Mouse (Mus musculus): ENCODE results near the gene Rps6kb2. TPM values are rescaled to one million over a fixed set of nuclear protein-coding genes. Genes with fewer than 3 reads are reported as not detected.

Rps6kb2 gene
- polyA plus RNA-seq, 1 experiment from 2014 or later, result 68.2 TPM

DNA sequence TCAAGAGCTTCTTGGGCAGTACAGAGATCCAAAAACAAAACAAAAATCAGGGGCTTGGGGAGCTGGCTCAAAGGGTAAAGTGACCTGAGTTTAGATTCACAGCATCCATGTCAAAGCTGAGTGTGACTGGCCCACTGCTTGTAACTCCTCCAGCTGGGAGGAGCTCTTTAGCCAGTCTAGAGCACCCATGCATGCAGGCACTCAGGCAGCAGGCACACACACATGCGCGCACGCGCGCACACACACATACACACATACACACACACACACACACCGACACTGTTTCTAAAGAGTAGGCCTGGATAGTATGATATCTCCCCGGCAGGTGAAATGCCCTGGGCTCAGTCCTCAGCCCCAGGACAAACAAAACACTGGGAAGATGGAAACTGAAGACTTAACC lies 46.1 kb downstream of the Rps6kb2 start:
- no peak for ATAC-seq (ENCODE audit: low FRiP score)
- Histone ChIP-seq H3K9ac (no peak overlapping the region), H3K36me3 (peaks cover 56% of the 10 kb centered on the region)

GRCm38 (mm10) chr19:4115816-4116215 lies 47.3 kb downstream of the Rps6kb2 start:
- 83% methylated on average over 11 of the region's 11 CpGs for WGBS
- Histone ChIP-seq H3K4me1 (peaks cover 9% of the 10 kb centered on the region), H3K36me3 (peaks cover 65% of the 10 kb centered on the region), H3K27me3 (no peaks in the 10 kb centered on the region), H3K4me3 (no peak overlapping the region), H3K27ac (no peak overlapping the region), H3K9me3 (replicated peaks) (no peaks in the 10 kb centered on the region), H3K9ac (no peak overlapping the region), H3K4me2 (replicated peaks) (no peak overlapping the region)
- no peak for ATAC-seq (ENCODE audit: low FRiP score)

More for the DNA sequence above, 46.1 kb downstream of the Rps6kb2 start:
- H3K4me3 ChIP-seq, result no peak overlapping the region
- 98% methylated on average over 7 of the region's 7 CpGs for WGBS
- peaks cover 11% of the 10 kb centered on the region for H3K4me1 ChIP-seq
- H3K4me2 ChIP-seq (replicated peaks), result no peak overlapping the region
- no peaks in the 10 kb centered on the region for H3K27me3 ChIP-seq
- H3K27ac ChIP-seq, result no peak overlapping the region
- no peaks in the 10 kb centered on the region for H3K9me3 ChIP-seq (replicated peaks)

GRCm38 (mm10) chr19:4115144-4115543 lies 48.0 kb downstream of the Rps6kb2 start:
- peaks cover 65% of the 10 kb centered on the region for H3K36me3 ChIP-seq
- peaks cover 2% of the 10 kb centered on the region for H3K4me1 ChIP-seq
- H3K27ac ChIP-seq, result no peak overlapping the region
- H3K4me3 ChIP-seq, result no peak overlapping the region
- no peak overlapping the region for H3K9ac ChIP-seq
- no peaks in the 10 kb centered on the region for H3K9me3 ChIP-seq (replicated peaks)
- WGBS, result 95% methylated on average over 10 of the region's 10 CpGs
- no peak for ATAC-seq (ENCODE audit: low FRiP score)
- H3K4me2 ChIP-seq (replicated peaks), result no peak overlapping the region
- H3K27me3 ChIP-seq, result no peaks in the 10 kb centered on the region

GRCm38 (mm10) chr19:4114551-4114950 lies 48.6 kb downstream of the Rps6kb2 start:
- H3K4me2 ChIP-seq (replicated peaks), result no peak overlapping the region
- no peaks in the 10 kb centered on the region for H3K27me3 ChIP-seq
- ATAC-seq (ENCODE audit: low FRiP score), result no peak
- H3K9me3 ChIP-seq (replicated peaks), result no peaks in the 10 kb centered on the region
- WGBS, result 94% methylated on average over 10 of the region's 10 CpGs
- no peak overlapping the region for H3K4me3 ChIP-seq
- H3K9ac ChIP-seq, result no peak overlapping the region
- peaks cover 65% of the 10 kb centered on the region for H3K36me3 ChIP-seq
- no peaks in the 10 kb centered on the region for H3K4me1 ChIP-seq
- H3K27ac ChIP-seq, result no peak overlapping the region

- H3K27ac ChIP-seq, result no peak overlapping the region
- 69% methylated on average over 5 of the region's 5 CpGs for WGBS
- H3K4me3 ChIP-seq, result no peak overlapping the region
- H3K9ac ChIP-seq, result no peak overlapping the region
- no peaks in the 10 kb centered on the region for H3K27me3 ChIP-seq
- H3K4me1 ChIP-seq, result no peaks in the 10 kb centered on the region
- H3K36me3 ChIP-seq, result peaks cover 65% of the 10 kb centered on the region
- H3K4me2 ChIP-seq (replicated peaks), result no peak overlapping the region
- no peaks in the 10 kb centered on the region for H3K9me3 ChIP-seq (replicated peaks)
- ATAC-seq (ENCODE audit: low FRiP score), result no peak
These were observed 49.3 kb downstream of the Rps6kb2 start for GRCm38 (mm10) chr19:4113806-4114230.

DNA sequence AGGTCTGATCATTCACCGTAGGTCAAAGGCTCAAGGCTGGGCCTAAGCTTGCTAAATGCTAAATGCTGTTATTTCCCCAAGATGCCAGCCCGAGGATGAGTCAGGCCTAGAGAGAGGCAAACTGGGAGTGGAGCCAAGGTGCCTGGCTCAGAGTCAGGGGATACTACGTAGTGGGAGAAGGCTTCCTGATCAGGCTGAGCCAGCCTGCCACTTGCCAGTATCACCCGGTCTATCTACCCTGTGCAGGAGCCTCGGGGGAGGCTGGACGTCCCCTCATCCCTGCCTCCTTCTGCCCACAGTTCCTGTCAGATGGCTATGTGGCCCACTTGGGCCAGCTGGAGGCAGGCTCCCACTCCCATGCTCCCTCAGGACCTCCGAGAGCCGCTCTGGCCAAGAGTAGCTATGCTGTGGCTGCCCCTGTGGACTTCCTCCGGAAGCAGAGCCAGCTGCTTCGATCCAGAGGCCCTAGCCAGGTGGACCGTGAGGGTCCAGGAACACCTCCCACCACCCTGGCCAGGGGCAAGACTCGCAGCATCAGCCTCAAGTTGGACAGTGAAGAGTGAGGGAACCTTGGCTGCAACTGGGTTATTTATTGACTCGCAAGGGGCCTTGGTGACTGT lies 49.9 kb downstream of the Rps6kb2 start:
- Histone ChIP-seq H3K9ac (no peak overlapping the region), H3K27me3 (no peaks in the 10 kb centered on the region), H3K36me3 (peaks cover 69% of the 10 kb centered on the region), H3K4me1 (no peaks in the 10 kb centered on the region), H3K4me3 (no peak overlapping the region), H3K4me2 (replicated peaks) (no peak overlapping the region), H3K27ac (no peak overlapping the region; the same call in 1 of the 2 replicates), H3K9me3 (replicated peaks) (no peaks in the 10 kb centered on the region)
- 86% methylated on average over 13 of the region's 13 CpGs for WGBS
- no peak for ATAC-seq (ENCODE audit: low FRiP score)

- no peak for ATAC-seq (ENCODE audit: low FRiP score)
- H3K27ac ChIP-seq, result no peak overlapping the region
- no peaks in the 10 kb centered on the region for H3K9me3 ChIP-seq (replicated peaks)
- H3K27me3 ChIP-seq, result no peaks in the 10 kb centered on the region
- WGBS, result 96% methylated on average over 26 of the region's 26 CpGs
- no peaks in the 10 kb centered on the region for H3K4me1 ChIP-seq
- H3K9ac ChIP-seq, result no peak overlapping the region
- no peak overlapping the region for H3K4me3 ChIP-seq
- H3K36me3 ChIP-seq, result peaks cover 66% of the 10 kb centered on the region
- H3K4me2 ChIP-seq (replicated peaks), result no peak overlapping the region
These were observed 50.8 kb downstream of the Rps6kb2 start for GRCm38 (mm10) chr19:4112063-4112960.

GRCm38 (mm10) chr19:4108535-4108934 lies 54.6 kb downstream of the Rps6kb2 start:
- WGBS, result 92% methylated on average over 9 of the region's 9 CpGs

GRCm38 (mm10) chr19:4106654-4107053 lies 56.5 kb downstream of the Rps6kb2 start:
- Histone ChIP-seq H3K4me3 (no peak overlapping the region), H3K4me2 (replicated peaks) (no peak overlapping the region), H3K4me1 (peaks cover 5% of the 10 kb centered on the region), H3K36me3 (peaks cover 13% of the 10 kb centered on the region), H3K27me3 (peaks cover 21% of the 10 kb centered on the region), H3K27ac (no peak overlapping the region), H3K9ac (no peak overlapping the region), H3K9me3 (replicated peaks) (no peaks in the 10 kb centered on the region)
- 89% methylated on average over 14 of the region's 14 CpGs for WGBS
- no peak for ATAC-seq (ENCODE audit: low FRiP score)

More at GRCm38 (mm10) chr19:4108535-4108934, 54.6 kb downstream of the Rps6kb2 start:
- Histone ChIP-seq H3K4me1 (no peaks in the 10 kb centered on the region), H3K9ac (no peak overlapping the region), H3K36me3 (peaks cover 30% of the 10 kb centered on the region), H3K4me2 (replicated peaks) (no peak overlapping the region), H3K27ac (no peak overlapping the region), H3K9me3 (replicated peaks) (no peaks in the 10 kb centered on the region), H3K4me3 (no peak overlapping the region), H3K27me3 (peaks cover 2% of the 10 kb centered on the region; the same call in 1 of the 2 replicates)
- ATAC-seq (ENCODE audit: low FRiP score), result no peak

GRCm38 (mm10) chr19:4104675-4105194 lies 58.4 kb downstream of the Rps6kb2 start:
- ATAC-seq (ENCODE audit: low FRiP score), result no peak
- Histone ChIP-seq H3K4me2 (replicated peaks) (no peak overlapping the region), H3K9me3 (replicated peaks) (no peaks in the 10 kb centered on the region), H3K27ac (no peak overlapping the region), H3K4me3 (no peak overlapping the region), H3K4me1 (peaks cover 22% of the 10 kb centered on the region), H3K36me3 (peaks cover 8% of the 10 kb centered on the region; the same call in 1 of the 2 replicates), H3K27me3 (peaks cover 40% of the 10 kb centered on the region), H3K9ac (no peak overlapping the region)
- 90% methylated on average over 16 of the region's 16 CpGs for WGBS

All from hindbrain, embryonic 12.5 days (tissue).